Mouse (Mus musculus): Measurements from ENCODE around the gene Wrb. TPM values are rescaled to one million over a fixed set of nuclear protein-coding genes. Genes with fewer than 3 reads are reported as not detected.

Gene Wrb
- total RNA-seq, 2 experiments from 2014 or later: 4.4 to 7.1 TPM

Other genes with a start within 250 kb of the Wrb start
- 20.2 and 21.6 TPM in 2 replicates for gene Psmg1, start 154.4 kb upstream of the Wrb start, total RNA-seq (2015)
- gene Psmg1, start 154.4 kb upstream of the Wrb start, total RNA-seq (2017): 19.3 and 32.2 TPM in 2 replicates
- 17.0 and 28.7 TPM in 2 replicates for gene Brwd1, start 62.9 kb upstream of the Wrb start, total RNA-seq (2015)
- gene Brwd1, start 62.9 kb upstream of the Wrb start, total RNA-seq (2017): 32.3 and 34.6 TPM in 2 replicates
- gene Hmgn1, start 17.7 kb upstream of the Wrb start, total RNA-seq (2015): 41.8 and 53.3 TPM in 2 replicates
- gene Hmgn1, start 17.7 kb upstream of the Wrb start, total RNA-seq (2017): 71.5 and 75.2 TPM in 2 replicates
- gene Lca5l, start 46.9 kb downstream of the Wrb start, total RNA-seq (2015): not detected in 2 replicates
- 0.12 and 0.15 TPM in 2 replicates for gene Lca5l, start 46.9 kb downstream of the Wrb start, total RNA-seq (2017)
- gene Sh3bgr, start 55.0 kb downstream of the Wrb start, total RNA-seq (2015): 0.76 and 0.89 TPM in 2 replicates
- not detected in 2 replicates for gene Sh3bgr, start 55.0 kb downstream of the Wrb start, total RNA-seq (2017)
- gene B3galt5, start 90.4 kb downstream of the Wrb start, total RNA-seq (2015): not detected in 2 replicates
- 0.08 TPM in 1 of 2 replicates, not detected in the other for gene B3galt5, start 90.4 kb downstream of the Wrb start, total RNA-seq (2017)

Data from megakaryocyte, adult 5-6 weeks (primary cell).